Mouse (Mus musculus) megakaryocyte, embryonic 14.5 days (primary cell): ENCODE data around the gene Fam117a. TPM values are rescaled to one million over a fixed set of nuclear protein-coding genes. Genes with fewer than 3 reads are reported as not detected.
A peak's percentile ranks its signal among the peaks of the same experiment; 100 is the strongest.
"Not testable (repeated sequence)": the region's sequence is repeated elsewhere in the genome, so short reads cannot be mapped to it uniquely, and the experiment has no call there.

Source experiments
- H3K27me3 ChIP-seq: replicated peaks from 2 replicates; pipeline ENCODE3; 2012; ENCODE audit warnings: inconsistent platforms
- H3K36me3 ChIP-seq: replicated peaks from 2 replicates; pipeline ENCODE3; 2012; ENCODE audit warnings: low read length, inconsistent platforms, mixed read lengths
- H3K4me1 ChIP-seq: 2 replicates; pipeline ENCODE4 v1.6.1; 2012; ENCODE audit warnings: inconsistent platforms
- H3K4me3 ChIP-seq: replicated peaks from 2 replicates; pipeline ENCODE3; 2012; ENCODE audit warnings: moderate library complexity, mild to moderate bottlenecking, inconsistent platforms
- H3K9me3 ChIP-seq: 2 replicates; pipeline ENCODE4 v1.6.1; 2012; ENCODE audit warnings: inconsistent platforms
- FLI1 ChIP-seq: IDR thresholded peaks from 2 replicates; pipeline ENCODE4 v1.6.1; 2012; ENCODE audit warnings: low read length, inconsistent platforms, mixed read lengths
- GATA1 ChIP-seq: IDR thresholded peaks from 3 replicates; pipeline ENCODE4 v1.6.1; 2012; ENCODE audit warnings: mixed read lengths, low read length, inconsistent platforms, borderline replicate concordance
- polyA plus RNA-seq: library from polyadenylated mRNA; stranded (reverse); fragments of >175 nt; gene quantifications from 2 replicates; pipeline ENCODE4 v1.2.3, GENCODE M21; 2012; ENCODE audit warnings: low replicate concordance; ENCODE audit not compliant: insufficient read depth

Gene Fam117a
- polyA plus RNA-seq, 1 experiment = 42.4 TPM

DNA sequence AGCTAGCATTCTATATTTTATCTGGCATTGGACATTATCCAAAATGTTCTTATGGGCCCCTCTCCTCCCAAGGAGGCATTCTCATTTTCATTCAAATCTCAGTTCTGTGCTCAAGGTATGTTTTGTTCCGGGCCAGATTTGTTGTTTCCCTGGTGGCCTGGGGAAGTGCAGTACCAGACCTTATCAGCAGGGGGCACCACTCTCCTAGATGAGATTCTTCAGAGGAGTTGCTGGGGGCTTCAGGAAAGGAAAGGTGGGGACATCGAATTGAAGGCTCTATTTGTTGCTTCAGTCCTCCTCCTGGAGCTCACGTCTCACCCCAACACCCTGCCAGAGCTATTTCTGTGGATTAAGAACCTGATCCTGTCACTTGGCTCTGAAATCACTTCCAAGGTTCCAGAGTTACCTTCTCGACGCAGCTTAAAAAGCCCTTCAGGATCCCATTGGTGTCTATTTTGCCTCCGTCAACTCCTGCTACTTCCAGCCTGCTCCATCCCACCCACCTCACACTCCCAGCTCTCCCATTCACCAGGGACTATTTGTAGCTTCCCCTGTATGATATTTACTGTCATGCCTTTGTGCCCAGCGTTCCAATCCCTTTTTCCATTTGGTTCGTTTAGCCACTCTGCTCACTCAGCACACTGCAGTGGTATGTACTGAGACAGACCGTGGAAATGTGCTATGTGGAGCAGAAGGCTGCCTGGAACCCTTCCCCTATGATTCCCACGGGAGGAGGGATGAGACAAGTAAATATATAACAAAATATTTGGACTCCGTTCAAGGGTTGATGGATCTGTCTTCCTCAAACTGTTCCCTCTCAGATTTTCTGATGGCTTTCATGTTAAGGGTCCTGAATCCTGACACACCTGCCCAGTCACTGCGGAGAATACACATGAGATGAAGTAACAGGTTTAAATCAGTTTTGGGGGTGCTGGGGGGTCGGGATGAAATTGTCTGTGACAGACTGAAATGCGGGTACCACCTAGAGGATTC is 61.3 kb downstream of the Fam117a start:
- no peaks in the 10 kb centered on the region for H3K9me3 ChIP-seq
- H3K4me1 ChIP-seq = peaks cover 11% of the 10 kb centered on the region
- peaks cover 54% of the 10 kb centered on the region for H3K27me3 ChIP-seq
- no peak for TF ChIP-seq GATA1
- TF ChIP-seq FLI1 = no peak
- peaks cover 9% of the 10 kb centered on the region for H3K36me3 ChIP-seq
- H3K4me3 ChIP-seq = no peak overlapping the region

DNA sequence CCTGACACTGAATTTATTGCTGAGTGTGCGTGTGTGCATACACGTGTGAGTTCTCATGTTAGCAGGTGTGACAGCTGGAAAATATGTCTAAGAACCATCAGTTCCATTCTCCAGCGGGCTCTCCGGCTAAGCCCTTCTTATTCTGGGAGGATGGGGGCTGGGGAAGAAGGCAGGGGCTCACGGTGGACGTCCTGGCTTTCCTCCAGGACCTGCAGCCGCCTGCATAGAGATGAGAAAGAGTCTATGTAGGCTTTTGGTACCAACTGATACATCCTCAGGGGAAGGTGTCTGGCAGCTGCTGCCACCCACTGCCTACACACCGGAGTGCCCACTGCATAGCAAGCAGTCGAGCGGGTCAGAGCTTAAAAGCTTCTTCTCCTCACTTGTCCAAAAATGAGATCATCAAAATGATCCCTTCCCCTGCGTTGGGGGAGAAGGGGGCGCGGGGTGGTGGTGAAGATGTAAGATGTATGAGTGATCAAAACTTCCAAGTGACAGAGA is 62.8 kb downstream of the Fam117a start:
- H3K36me3 ChIP-seq = no peaks in the 10 kb centered on the region
- H3K4me3 ChIP-seq = no peak overlapping the region
- TF ChIP-seq GATA1 (no peak), FLI1 (no peak)
- peaks cover 21% of the 10 kb centered on the region for H3K4me1 ChIP-seq
- H3K9me3 ChIP-seq = no peaks in the 10 kb centered on the region
- H3K27me3 ChIP-seq = peaks cover 63% of the 10 kb centered on the region

DNA sequence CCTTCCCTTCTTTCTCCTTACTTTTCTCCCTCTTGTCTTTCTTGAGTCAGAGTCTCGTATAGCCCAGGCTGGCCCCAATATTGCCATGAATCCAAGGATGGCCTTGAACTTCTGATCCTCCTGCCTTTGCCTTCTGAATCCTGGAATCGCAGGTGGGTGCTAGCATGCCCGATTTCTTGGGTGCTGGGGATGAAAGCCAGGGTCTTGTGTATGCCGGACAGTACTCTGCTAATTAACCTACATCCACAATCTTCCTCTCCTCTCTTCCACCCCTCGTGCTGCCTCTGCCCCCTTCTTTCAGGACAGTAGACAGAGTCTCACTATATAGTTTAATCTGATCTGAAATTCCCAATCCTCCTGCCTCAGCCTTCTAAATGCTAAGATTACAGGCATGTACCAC is 64.8 kb downstream of the Fam117a start:
- no peaks in the 10 kb centered on the region for H3K36me3 ChIP-seq
- TF ChIP-seq FLI1 (no peak), GATA1 (no peak)
- peaks cover 21% of the 10 kb centered on the region for H3K4me1 ChIP-seq
- no peak overlapping the region for H3K4me3 ChIP-seq
- H3K9me3 ChIP-seq = no peaks in the 10 kb centered on the region
- peaks cover 54% of the 10 kb centered on the region for H3K27me3 ChIP-seq

DNA sequence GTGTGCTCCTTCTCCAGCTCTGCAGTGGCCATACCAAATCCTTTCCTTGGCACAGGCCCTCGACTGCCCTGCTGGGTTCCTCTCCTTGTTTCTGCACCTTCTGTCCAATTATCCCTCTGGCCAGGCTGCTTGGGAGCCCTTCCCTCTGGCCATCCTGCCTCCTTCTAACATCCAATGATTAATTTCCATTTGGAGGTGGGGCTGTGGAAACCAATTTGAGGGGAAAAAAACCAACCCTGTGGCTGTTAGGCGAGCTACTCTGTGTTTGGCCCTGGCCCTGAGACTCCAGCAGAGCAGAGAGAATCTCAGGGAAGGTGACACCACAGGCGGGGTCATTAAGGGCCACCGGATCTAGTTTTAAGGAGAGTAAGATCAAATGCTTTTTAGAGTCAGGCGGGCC is 65.4 kb downstream of the Fam117a start:
- Histone ChIP-seq H3K9me3 (no peaks in the 10 kb centered on the region), H3K27me3 (peaks cover 51% of the 10 kb centered on the region), H3K4me3 (no peak overlapping the region), H3K36me3 (no peaks in the 10 kb centered on the region), H3K4me1 (peaks cover 21% of the 10 kb centered on the region)
- TF ChIP-seq FLI1 (no peak), GATA1 (no peak)

DNA sequence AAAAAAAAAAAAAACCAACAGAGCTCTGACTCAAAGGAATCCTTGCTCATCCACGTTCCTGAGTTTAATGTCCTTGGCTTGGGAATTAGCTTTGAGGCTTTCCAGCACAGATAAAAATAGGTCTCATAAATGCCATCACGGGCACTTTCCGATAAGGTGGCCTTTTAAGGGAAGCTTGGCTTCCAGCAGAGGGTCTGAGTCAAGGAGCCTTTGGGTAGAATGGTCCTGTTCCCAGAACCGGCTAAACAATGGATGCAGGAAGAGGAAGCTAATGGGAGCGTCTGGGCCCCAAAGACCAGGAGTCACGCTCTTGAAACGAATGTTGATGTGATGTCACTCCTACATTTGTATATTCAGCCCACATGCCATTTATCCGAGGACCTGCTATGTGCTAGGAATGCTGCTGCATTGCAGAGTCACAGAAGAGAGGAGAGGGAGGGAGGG is 65.9 kb downstream of the Fam117a start:
- TF ChIP-seq GATA1 = no peak
- no peak for TF ChIP-seq FLI1
- Histone ChIP-seq H3K27me3 (peaks cover 51% of the 10 kb centered on the region), H3K9me3 (no peaks in the 10 kb centered on the region), H3K4me1 (peaks cover 21% of the 10 kb centered on the region), H3K36me3 (no peaks in the 10 kb centered on the region), H3K4me3 (no peak overlapping the region)

DNA sequence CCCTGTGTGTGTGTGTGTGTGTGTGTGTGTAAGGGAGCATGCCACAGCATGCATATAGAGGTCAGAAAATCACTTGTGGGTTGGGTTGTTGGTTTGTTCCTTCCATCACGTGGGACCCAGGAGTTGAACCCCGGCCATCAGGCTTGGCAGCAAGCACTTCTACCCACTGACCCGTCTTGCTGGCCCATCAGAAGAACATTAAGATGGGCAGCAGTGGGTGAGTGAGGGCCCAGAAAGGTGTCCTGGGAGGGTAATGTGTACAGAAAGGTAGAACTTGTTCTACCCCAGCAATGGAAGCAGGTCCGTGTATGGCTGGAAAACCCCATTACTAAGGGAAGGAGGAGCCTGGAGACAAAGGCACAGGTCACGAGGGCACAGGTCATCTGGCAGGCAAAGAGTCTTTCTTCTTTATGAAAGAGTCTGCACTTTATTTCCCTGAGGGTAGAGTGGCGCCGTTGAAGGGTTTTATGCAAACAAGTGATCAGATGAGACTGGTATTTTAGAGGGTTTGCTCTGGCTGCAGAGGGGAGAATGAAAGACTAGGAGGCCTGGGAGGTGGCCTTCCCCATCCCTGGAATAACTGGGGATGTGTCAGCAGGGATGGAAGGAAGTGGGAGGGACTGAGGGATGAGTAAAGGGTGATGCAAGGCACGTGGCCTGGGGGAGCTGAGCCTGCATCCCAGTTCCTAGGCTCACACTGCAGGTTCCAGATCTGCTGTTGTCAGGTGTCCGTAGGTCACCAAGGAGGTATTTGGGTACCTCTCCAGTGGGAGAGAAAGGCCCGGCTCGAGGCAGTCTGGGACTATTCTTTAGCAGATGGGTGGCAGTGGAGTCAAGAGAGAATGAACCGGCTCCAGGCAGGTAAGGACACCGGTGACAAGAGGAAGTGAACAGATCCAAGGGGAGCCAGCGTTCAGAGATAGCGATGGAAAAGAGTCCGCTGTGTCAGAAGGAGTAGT is 66.8 kb downstream of the Fam117a start:
- peaks cover 44% of the 10 kb centered on the region for H3K27me3 ChIP-seq
- H3K4me3 ChIP-seq = peak overlapping the region; percentile 21
- H3K4me1 ChIP-seq = peaks cover 21% of the 10 kb centered on the region
- H3K36me3 ChIP-seq = no peaks in the 10 kb centered on the region
- no peaks in the 10 kb centered on the region for H3K9me3 ChIP-seq
- TF ChIP-seq FLI1 (no peak), GATA1 (no peak)

DNA sequence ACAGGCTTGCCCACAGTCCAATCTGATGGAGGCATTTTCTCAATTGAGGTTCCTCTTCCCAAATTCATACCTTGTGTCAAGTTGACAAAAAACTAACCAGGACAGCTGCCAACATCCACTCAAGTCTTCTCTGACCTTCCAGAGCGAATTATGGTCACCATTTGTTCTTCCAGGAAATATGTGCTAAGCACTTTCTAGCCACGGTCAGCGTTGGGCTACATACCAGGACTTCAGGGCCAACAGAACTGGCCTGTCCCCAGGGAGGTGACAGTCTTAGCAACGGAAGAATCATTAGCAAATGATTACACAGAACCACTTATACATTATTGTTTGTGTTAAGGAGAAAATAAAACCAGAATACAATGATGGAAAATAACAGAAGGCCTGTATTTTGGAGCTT is 69.0 kb downstream of the Fam117a start:
- peaks cover 25% of the 10 kb centered on the region for H3K27me3 ChIP-seq
- H3K36me3 ChIP-seq = no peaks in the 10 kb centered on the region
- H3K4me1 ChIP-seq = peaks cover 27% of the 10 kb centered on the region
- TF ChIP-seq GATA1 (no peak), FLI1 (no peak)
- H3K9me3 ChIP-seq = no peaks in the 10 kb centered on the region
- no peak overlapping the region for H3K4me3 ChIP-seq

DNA sequence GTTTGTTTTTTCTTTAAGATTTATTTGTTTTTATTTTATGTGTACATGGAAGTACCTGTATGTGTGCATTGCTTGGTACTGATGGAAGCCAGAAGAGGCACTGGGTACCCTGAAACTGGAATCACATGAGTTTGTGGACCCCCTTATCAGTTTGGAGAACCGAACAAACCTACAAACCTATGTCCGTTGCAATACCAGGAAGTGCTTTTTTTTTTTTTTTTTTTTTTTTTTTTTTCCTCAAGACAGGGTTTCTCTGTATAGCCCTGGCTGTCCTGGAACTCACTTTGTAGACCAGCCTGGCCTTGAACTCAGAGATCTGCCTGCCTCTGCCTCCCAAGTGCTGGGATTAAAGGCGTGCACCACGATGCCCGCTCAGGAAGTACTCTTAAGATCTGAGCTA is 69.6 kb downstream of the Fam117a start:
- not testable (repeated sequence) for H3K4me3 ChIP-seq, H3K36me3 ChIP-seq, H3K9me3 ChIP-seq
- Histone ChIP-seq H3K4me1 (peaks cover 27% of the 10 kb centered on the region), H3K27me3 (peaks cover 19% of the 10 kb centered on the region)

DNA sequence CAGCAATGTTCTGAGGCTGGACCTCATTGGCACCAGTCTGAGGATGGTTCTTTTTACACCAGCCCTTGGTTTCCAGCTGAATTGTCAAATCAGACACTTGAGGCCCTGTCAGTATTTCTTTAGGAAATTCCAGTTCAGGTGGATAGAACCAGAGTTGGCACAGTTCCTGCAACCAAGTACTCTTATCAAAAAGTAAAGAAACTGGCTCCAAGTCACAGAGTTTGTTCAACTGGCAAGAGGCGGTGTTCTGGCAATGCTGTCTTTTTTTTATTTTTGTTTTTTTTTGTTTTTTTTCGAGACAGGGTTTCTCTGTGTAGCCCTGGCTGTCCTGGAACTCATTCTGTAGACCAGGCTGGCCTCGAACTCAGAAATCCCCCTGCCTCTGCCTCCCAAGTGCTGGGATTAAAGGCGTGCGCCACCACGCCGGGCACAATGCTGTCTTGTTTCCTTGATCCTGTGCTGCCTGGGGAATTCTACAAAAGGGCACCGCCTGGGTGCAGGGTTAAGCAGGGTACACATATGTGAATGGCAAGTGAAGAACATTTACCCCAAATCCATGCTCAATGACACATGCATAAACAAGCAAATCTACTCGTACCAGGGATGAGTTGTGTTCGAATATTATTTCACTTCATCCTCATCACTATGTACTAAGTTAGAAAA is 72.8 kb downstream of the Fam117a start:
- H3K4me1 ChIP-seq = peaks cover 20% of the 10 kb centered on the region
- no peaks in the 10 kb centered on the region for H3K36me3 ChIP-seq
- peaks cover 2% of the 10 kb centered on the region for H3K27me3 ChIP-seq
- TF ChIP-seq FLI1 = no peak
- TF ChIP-seq GATA1 = no peak
- no peaks in the 10 kb centered on the region for H3K9me3 ChIP-seq
- H3K4me3 ChIP-seq = no peak overlapping the region
